Comparison of ENCODE assay signal across 13 mouse cellular contexts in genomic region chr9:67799078-67799819, GRCm38 (mm10). TPM values are rescaled to one million over a fixed set of nuclear protein-coding genes. Genes with fewer than 3 reads are reported as not detected.
DNase-seq lines count a peak whose midpoint lies in the region; ATAC-seq and TF ChIP-seq lines count a peak whose summit lies in the region.
"Had no signal": no experiment of that assay in that cellular context is flagged by ENCODE, and none has a peak within 500 bp of the region (broad histone marks: within the 10 kb centered on the region; RNA-seq: fewer than 3 reads in every experiment).

No protein-coding gene starts in this region.

- H3K9me3 ChIP-seq in kidney, postnatal 0 days (replicated peaks; ENCODE audit: low read length): no peaks in the 10 kb centered on the region
- no peaks in the 10 kb centered on the region for H3K9me3 ChIP-seq in limb, embryonic 14.5 days (ENCODE audit: control insufficient read depth, low read length)

- H3K4me2 ChIP-seq in kidney, postnatal 0 days (ENCODE audit: low read length): no peak overlapping the region
- no peak overlapping the region for H3K4me2 ChIP-seq in limb, embryonic 14.5 days (replicated peaks; ENCODE audit: low read depth, low read length, severe bottlenecking)

- H3K36me3 ChIP-seq in kidney, postnatal 0 days (ENCODE audit: insufficient read depth, low read length): no peaks in the 10 kb centered on the region
- H3K36me3 ChIP-seq in limb, embryonic 14.5 days (ENCODE audit: control insufficient read depth, insufficient read depth, low read length): no peaks in the 10 kb centered on the region

- WGBS in kidney, postnatal 0 days: 29% methylated on average over 14 of the region's 14 CpGs
- 36% methylated on average over 14 of the region's 14 CpGs for WGBS in limb, embryonic 14.5 days

- H3K27ac ChIP-seq in kidney, postnatal 0 days: no peak overlapping the region
- H3K27ac ChIP-seq in limb, embryonic 14.5 days (replicated peaks; ENCODE audit: low read depth, low read length): no peak overlapping the region; the same call in 1 of the 2 replicates
- H3K27ac ChIP-seq: hindbrain, postnatal 0 days had no signal

- H3K4me1 ChIP-seq in kidney, postnatal 0 days (replicated peaks; ENCODE audit: insufficient read depth, low read length): no peaks in the 10 kb centered on the region
- H3K4me1 ChIP-seq in limb, embryonic 14.5 days (ENCODE audit: control insufficient read depth, insufficient read depth, low read length): peaks cover 7% of the 10 kb centered on the region; the same call in 1 of the 2 replicates

- no peak overlapping the region for H3K9ac ChIP-seq in kidney, postnatal 0 days (ENCODE audit: low read depth, low read length)
- H3K9ac ChIP-seq in limb, embryonic 14.5 days (ENCODE audit: low read depth, low read length, severe bottlenecking): no peak overlapping the region
- H3K9ac ChIP-seq: forebrain, postnatal 0 days had no signal

- no peak for TF ChIP-seq CTCF in kidney, postnatal 0 days (IDR thresholded peaks at IDR 0.05; ENCODE audit: low read depth)

- ATAC-seq in kidney, postnatal 0 days (replicated peaks; ENCODE audit: low FRiP score, low read depth): no peak
- peak; percentile 93 for ATAC-seq in activated CD4-positive, CD25-positive, alpha-beta regulatory T cell, adult 4 months
- ATAC-seq in limb, embryonic 14.5 days (ENCODE audit: low FRiP score, low read depth): peak; percentile 62
- ATAC-seq: forebrain, postnatal 0 days; hindbrain, postnatal 0 days had no signal

- H3K27me3 ChIP-seq in kidney, postnatal 0 days (ENCODE audit: insufficient read depth, low read length): no peaks in the 10 kb centered on the region
- H3K27me3 ChIP-seq in limb, embryonic 14.5 days (ENCODE audit: control insufficient read depth, insufficient read depth, low read length): no peaks in the 10 kb centered on the region; the same call in 1 of the 2 replicates

- no peak for TF ChIP-seq POLR2A in limb, embryonic 14.5 days (IDR thresholded peaks at IDR 0.05; ENCODE audit: borderline replicate concordance, extremely low read depth, insufficient read depth, insufficient read length)

- H3K4me3 ChIP-seq in kidney, postnatal 0 days (replicated peaks; ENCODE audit: low read depth, low read length): no peak overlapping the region
- no peak overlapping the region for H3K4me3 ChIP-seq in limb, embryonic 14.5 days (replicated peaks; ENCODE audit: low read length)

- DNase-seq in adrenal gland, adult (ENCODE audit: inconsistent age in 2 of 2, low spot score in 1 of 2): peak; percentile 51 to 82
- DNase-seq in adrenal gland, postnatal 4 days (ENCODE audit: low spot score in 2 of 2): no peak
- peak; percentile 15 for DNase-seq in kidney, postnatal 0 days (ENCODE audit: low spot score)
- no peak for DNase-seq in kidney, postnatal 10 days
- DNase-seq in limb, embryonic 14.5 days (ENCODE audit: low spot score): peak; percentile 22
- DNase-seq in liver: no peak
- DNase-seq in frontal cortex, postnatal 10 days (ENCODE audit: low spot score in 2 of 2): no peak
- DNase-seq: forebrain, postnatal 0 days; lung, postnatal 14 days had no signal

RNA-seq across cellular contexts. Expression of gene C2cd4a, which starts 32.9 kb away (rescaled TPM):
- total RNA-seq in adrenal gland, postnatal 4 days (2021): under 1 TPM; 0.36 to 0.79 TPM
- 0.32 and 0.61 TPM in 2 replicates for polyA plus RNA-seq in kidney, postnatal 0 days (2015; fragmentation: Nextera tagmentation; extraction: Ambion mirVana)
- not detected for polyA plus RNA-seq in activated CD4-positive, CD25-positive, alpha-beta regulatory T cell, adult 4 months (2017; shearing (Covaris generic))
- polyA plus RNA-seq in limb, embryonic 14.5 days (2012; rRNA removed): 1.3 and 2.9 TPM in 2 replicates
- 0.80 and 1.0 TPM in 2 replicates for polyA plus RNA-seq in limb, embryonic 14.5 days (2014; fragmentation: Nextera tagmentation; extraction: Ambion mirVana)
- polyA plus RNA-seq: neural tube, embryonic 11.5 days had no signal

RNA-seq across cellular contexts. Expression of gene C2cd4b, which starts 40.0 kb away (rescaled TPM):
- total RNA-seq in adrenal gland, postnatal 4 days (2021): 1 to 10 TPM; 3.2 to 5.9 TPM
- 0.32 and 0.54 TPM in 2 replicates for polyA plus RNA-seq in kidney, postnatal 0 days (2015; fragmentation: Nextera tagmentation; extraction: Ambion mirVana)
- polyA plus RNA-seq in activated CD4-positive, CD25-positive, alpha-beta regulatory T cell, adult 4 months (2017; shearing (Covaris generic)): not detected
- polyA plus RNA-seq in limb, embryonic 14.5 days (2012; rRNA removed): 1.3 and 1.6 TPM in 2 replicates
- polyA plus RNA-seq in limb, embryonic 14.5 days (2014; fragmentation: Nextera tagmentation; extraction: Ambion mirVana): 0.77 and 0.91 TPM in 2 replicates
- polyA plus RNA-seq: C2C12 had no signal

RNA-seq across cellular contexts. Expression of gene Vps13c, which starts 40.9 kb away (rescaled TPM):
- 10 to 100 TPM; 32.3 to 32.5 TPM for total RNA-seq in adrenal gland, postnatal 4 days (2021)
- polyA plus RNA-seq in kidney, postnatal 0 days (2015; fragmentation: Nextera tagmentation; extraction: Ambion mirVana): 3.6 and 3.7 TPM in 2 replicates
- 10 to 100 TPM; 16.6 to 17.6 TPM for polyA plus RNA-seq in activated CD4-positive, CD25-positive, alpha-beta regulatory T cell, adult 4 months (2017; shearing (Covaris generic))
- 6.2 and 7.4 TPM in 2 replicates for polyA plus RNA-seq in limb, embryonic 14.5 days (2012; rRNA removed)
- 3.8 and 4.0 TPM in 2 replicates for polyA plus RNA-seq in limb, embryonic 14.5 days (2014; fragmentation: Nextera tagmentation; extraction: Ambion mirVana)

Comparison
In these comparisons a context has a peak if more than half of its experiments do, and no peak if none do; other contexts are left out.
1. DNase-seq: peak in adrenal gland, adult (2 of 2), kidney, postnatal 0 days (single experiment) and limb, embryonic 14.5 days (single experiment); none in adrenal gland, postnatal 4 days (0 of 2), kidney, postnatal 10 days (single experiment), liver (single experiment) and frontal cortex, postnatal 10 days (0 of 2).